Mouse (Mus musculus) c-Kit-positive CD71-negative TER-119-negative erythroid progenitor cells, embryonic 14.5 days (primary cell): ENCODE results near the gene Necap1.

ENCODE experiments used
- DNase-seq: peaks from one replicate; pipeline ENCODE4 v3.0.0-alpha.2; 2013; ENCODE audit warnings: low read depth

The Necap1 gene

GRCm38 (mm10) chr6:122873871-122874719, at the start of gene Necap1:
TSS of gene Necap1 (plus strand) at chr6:122874474.
- peak; percentile 94 for DNase-seq

- DNase-seq: no peak
Observed at GRCm38 (mm10) chr6:122825166-122825565, 49.1 kb upstream of the Necap1 start.

GRCm38 (mm10) chr6:122825923-122826742, 48.1 kb upstream of the Necap1 start:
- peak; percentile 45 for DNase-seq

GRCm38 (mm10) chr6:122828086-122828485, 46.2 kb upstream of the Necap1 start:
- DNase-seq: no peak

- no peak for DNase-seq
Observed at GRCm38 (mm10) chr6:122832880-122833279, 41.4 kb upstream of the Necap1 start.

GRCm38 (mm10) chr6:122834365-122834764, 39.9 kb upstream of the Necap1 start:
- DNase-seq: peak; percentile 56

- no peak for DNase-seq
Observed at GRCm38 (mm10) chr6:122836974-122837373, 37.3 kb upstream of the Necap1 start.

- no peak for DNase-seq
Observed at GRCm38 (mm10) chr6:122837539-122837938, 36.7 kb upstream of the Necap1 start.

GRCm38 (mm10) chr6:122843759-122844158, 30.5 kb upstream of the Necap1 start:
- no peak for DNase-seq

- DNase-seq: no peak
Observed at GRCm38 (mm10) chr6:122852696-122853095, 21.6 kb upstream of the Necap1 start.

- DNase-seq: no peak
Observed at GRCm38 (mm10) chr6:122854552-122854951, 19.7 kb upstream of the Necap1 start.

- DNase-seq: no peak
Observed at GRCm38 (mm10) chr6:122855955-122856354, 18.3 kb upstream of the Necap1 start, which contains the start of gene C3ar1. TSS of gene C3ar1 (minus strand) at chr6:122856161.

- no peak for DNase-seq
Observed at GRCm38 (mm10) chr6:122862434-122862833, 11.8 kb upstream of the Necap1 start.

- DNase-seq: no peak
Observed at GRCm38 (mm10) chr6:122862871-122863270, 11.4 kb upstream of the Necap1 start.

GRCm38 (mm10) chr6:122867914-122868313, 6.4 kb upstream of the Necap1 start:
- no peak for DNase-seq

- no peak for DNase-seq
Observed at GRCm38 (mm10) chr6:122869846-122870245, 4.4 kb upstream of the Necap1 start.

GRCm38 (mm10) chr6:122872800-122873199, 1.5 kb upstream of the Necap1 start:
- DNase-seq: peak; percentile 55

- DNase-seq: no peak
Observed at GRCm38 (mm10) chr6:122874720-122875389, 581 bp downstream of the Necap1 start.

GRCm38 (mm10) chr6:122879141-122879735, 5.0 kb downstream of the Necap1 start:
- no peak for DNase-seq

GRCm38 (mm10) chr6:122879781-122880505, 5.7 kb downstream of the Necap1 start:
- no peak for DNase-seq

- DNase-seq: no peak
Observed at GRCm38 (mm10) chr6:122881287-122881686, 7.0 kb downstream of the Necap1 start.
